Mouse (Mus musculus) limb, embryonic 11.5 days (tissue): ENCODE measurements around the gene Hydin. TPM values are rescaled to one million over a fixed set of nuclear protein-coding genes. Genes with fewer than 3 reads are reported as not detected.

Experiments
- ATAC-seq: fragments of 200-750 bp; cut with Nextera tagmentation; 2 replicates; pipeline ENCODE4 v1.8.0; 2017; ENCODE audit warnings: low read depth; ENCODE audit not compliant: insufficient number of reproducible peaks, low FRiP score, low TSS enrichment
- DNase-seq: peaks from one replicate; pipeline ENCODE4 v3.0.0-alpha.2; 2015; ENCODE audit warnings: low spot score
- H3K27ac ChIP-seq: fragments of 300-500 bp; sonication (generic); replicated peaks from 2 replicates; pipeline ENCODE4 v1.5.1; 2014; ENCODE audit warnings: low read depth, mild to moderate bottlenecking, low read length
- H3K27me3 ChIP-seq: fragments of 300-500 bp; sonication (generic); 2 replicates; pipeline ENCODE4 v1.6.1; 2014; ENCODE audit warnings: mild to moderate bottlenecking, low read length, mixed read lengths; ENCODE audit not compliant: control insufficient read depth, insufficient read depth
- H3K36me3 ChIP-seq: fragments of 300-500 bp; sonication (generic); 2 replicates; pipeline ENCODE4 v1.6.1; 2014; ENCODE audit warnings: mild to moderate bottlenecking, low read length, moderate library complexity, mixed read lengths; ENCODE audit not compliant: control insufficient read depth, insufficient read depth
- H3K4me1 ChIP-seq: fragments of 300-500 bp; sonication (generic); 2 replicates; pipeline ENCODE4 v1.6.1; 2014; ENCODE audit warnings: low read length, mixed read lengths; ENCODE audit not compliant: control insufficient read depth, insufficient read depth
- H3K4me2 ChIP-seq: fragments of 300-500 bp; sonication (generic); 2 replicates; pipeline ENCODE4 v1.6.1; 2014; ENCODE audit warnings: low read depth, mild to moderate bottlenecking, moderate library complexity; ENCODE audit not compliant: severe bottlenecking
- H3K4me3 ChIP-seq: fragments of 300-500 bp; sonication (generic); 2 replicates; pipeline ENCODE4 v1.5.1; 2014; ENCODE audit warnings: low read depth, low read length
- H3K9ac ChIP-seq: fragments of 300-500 bp; sonication (generic); 2 replicates; pipeline ENCODE4 v1.6.1; 2014; ENCODE audit warnings: mild to moderate bottlenecking, low read length
- H3K9me3 ChIP-seq: fragments of 300-500 bp; sonication (generic); 2 replicates; pipeline ENCODE4 v1.6.1; 2016; ENCODE audit warnings: low read length; ENCODE audit not compliant: control insufficient read depth
- WGBS: fragments of 180-500 bp; shearing (Covaris S2); extraction: QIAGEN DNeasy Blood & Tissue Kit; methylation state at CpG from one replicate; pipeline ENCODE4 v1.1.7; 2014; 5-methylcytosine and 5-hydroxymethylcytosine counted together
- polyA plus RNA-seq: library from polyadenylated mRNA; unstranded; fragments of >200 nt; fragmentation: Nextera tagmentation; extraction: Ambion mirVana; gene quantifications from 2 replicates; pipeline ENCODE4 v1.2.1, GENCODE M21; 2014

Gene Hydin
- polyA plus RNA-seq, 1 experiment from 2014 or later = not detected

GRCm38 (mm10) chr8:110424146-110424545 lies 157.4 kb downstream of the Hydin start:
- DNase-seq (no peak), ATAC-seq (no peak)
- no peaks in the 10 kb centered on the region for H3K27me3 ChIP-seq
- 87% methylated on average over 8 of the region's 8 CpGs for WGBS
- H3K4me1 ChIP-seq = no peaks in the 10 kb centered on the region
- no peak overlapping the region for H3K4me2 ChIP-seq
- no peak overlapping the region for H3K9ac ChIP-seq
- no peak overlapping the region for H3K27ac ChIP-seq
- no peak overlapping the region for H3K4me3 ChIP-seq
- H3K9me3 ChIP-seq = no peaks in the 10 kb centered on the region
- no peaks in the 10 kb centered on the region for H3K36me3 ChIP-seq

- no peaks in the 10 kb centered on the region for H3K9me3 ChIP-seq
- no peak overlapping the region for H3K9ac ChIP-seq
- no peaks in the 10 kb centered on the region for H3K27me3 ChIP-seq
- DNase-seq = no peak
- no peak overlapping the region for H3K4me2 ChIP-seq
- WGBS = 93% methylated on average over 3 of the region's 3 CpGs
- H3K27ac ChIP-seq = no peak overlapping the region
- no peak overlapping the region for H3K4me3 ChIP-seq
- H3K36me3 ChIP-seq = no peaks in the 10 kb centered on the region
- H3K4me1 ChIP-seq = 0 out of 2 replicates have a peak, but pooled peaks cover 2% of the 10 kb centered on the region
- ATAC-seq = no peak
Observed at GRCm38 (mm10) chr8:110431340-110431739, 164.6 kb downstream of the Hydin start.

GRCm38 (mm10) chr8:110440528-110440927 lies 173.8 kb downstream of the Hydin start:
- WGBS = 82% methylated on average over 4 of the region's 4 CpGs
- H3K27ac ChIP-seq = no peak overlapping the region
- H3K9ac ChIP-seq = no peak overlapping the region
- no peak overlapping the region for H3K4me3 ChIP-seq
- no peak overlapping the region for H3K4me2 ChIP-seq
- H3K36me3 ChIP-seq = no peaks in the 10 kb centered on the region
- ATAC-seq (no peak), DNase-seq (no peak)
- H3K9me3 ChIP-seq = no peaks in the 10 kb centered on the region
- H3K4me1 ChIP-seq = no peaks in the 10 kb centered on the region
- H3K27me3 ChIP-seq = no peaks in the 10 kb centered on the region

- Histone ChIP-seq H3K9ac (no peak overlapping the region), H3K27ac (no peak overlapping the region), H3K4me2 (no peak overlapping the region), H3K36me3 (no peaks in the 10 kb centered on the region), H3K27me3 (no peaks in the 10 kb centered on the region), H3K4me3 (no peak overlapping the region), H3K4me1 (no peaks in the 10 kb centered on the region), H3K9me3 (no peaks in the 10 kb centered on the region)
- ATAC-seq (no peak), DNase-seq (no peak)
- 76% methylated on average over 2 of the region's 2 CpGs for WGBS
Observed at GRCm38 (mm10) chr8:110444276-110444675, 177.5 kb downstream of the Hydin start.

GRCm38 (mm10) chr8:110450463-110450862 lies 183.7 kb downstream of the Hydin start:
- H3K36me3 ChIP-seq = no peaks in the 10 kb centered on the region
- WGBS = 97% methylated on average over 6 of the region's 6 CpGs
- no peak overlapping the region for H3K9ac ChIP-seq
- no peak overlapping the region for H3K4me3 ChIP-seq
- H3K27me3 ChIP-seq = no peaks in the 10 kb centered on the region
- no peak overlapping the region for H3K4me2 ChIP-seq
- ATAC-seq (no peak), DNase-seq (no peak)
- H3K9me3 ChIP-seq = no peaks in the 10 kb centered on the region
- no peak overlapping the region for H3K27ac ChIP-seq
- no peaks in the 10 kb centered on the region for H3K4me1 ChIP-seq

GRCm38 (mm10) chr8:110454466-110454865 lies 187.7 kb downstream of the Hydin start:
- WGBS = 94% methylated on average over 4 of the region's 4 CpGs
- Histone ChIP-seq H3K4me3 (no peak overlapping the region), H3K27ac (no peak overlapping the region), H3K9ac (no peak overlapping the region), H3K36me3 (no peaks in the 10 kb centered on the region), H3K4me2 (no peak overlapping the region), H3K27me3 (no peaks in the 10 kb centered on the region), H3K4me1 (no peaks in the 10 kb centered on the region), H3K9me3 (no peaks in the 10 kb centered on the region)
- DNase-seq = no peak
- no peak for ATAC-seq

GRCm38 (mm10) chr8:110457424-110457823 lies 190.6 kb downstream of the Hydin start:
- no peak overlapping the region for H3K4me2 ChIP-seq
- H3K4me3 ChIP-seq = no peak overlapping the region
- no peak overlapping the region for H3K27ac ChIP-seq
- no peaks in the 10 kb centered on the region for H3K9me3 ChIP-seq
- no peak overlapping the region for H3K9ac ChIP-seq
- H3K36me3 ChIP-seq = no peaks in the 10 kb centered on the region
- H3K4me1 ChIP-seq = no peaks in the 10 kb centered on the region
- H3K27me3 ChIP-seq = no peaks in the 10 kb centered on the region
- no peak for DNase-seq
- ATAC-seq = no peak
- 86% methylated on average over 4 of the region's 4 CpGs for whole genome bisulfite sequencing

- Histone ChIP-seq H3K4me2 (no peak overlapping the region), H3K4me3 (no peak overlapping the region), H3K9me3 (no peaks in the 10 kb centered on the region), H3K4me1 (no peaks in the 10 kb centered on the region), H3K9ac (no peak overlapping the region), H3K27ac (no peak overlapping the region), H3K27me3 (no peaks in the 10 kb centered on the region), H3K36me3 (no peaks in the 10 kb centered on the region)
- WGBS = 93% methylated on average over 10 of the region's 10 CpGs
- ATAC-seq = no peak
- no peak for DNase-seq
Observed at GRCm38 (mm10) chr8:110462627-110463208, 195.9 kb downstream of the Hydin start.
